Mouse (Mus musculus) stomach, embryonic 14.5 days (tissue): Measurements from ENCODE around the gene Rps18. TPM values are rescaled to one million over a fixed set of nuclear protein-coding genes. Genes with fewer than 3 reads are reported as not detected.
"Not testable (repeated sequence)": the region's sequence is repeated elsewhere in the genome, so short reads cannot be mapped to it uniquely, and the experiment has no call there.

Experiments
- ATAC-seq: fragments of 200-750 bp; cut with Nextera tagmentation; 2 replicates; pipeline ENCODE4 v1.8.0; 2017; ENCODE audit warnings: low read depth, moderate TSS enrichment; ENCODE audit not compliant: insufficient number of reproducible peaks, insufficient read depth, low FRiP score
- H3K27ac ChIP-seq: fragments of 300-500 bp; sonication (generic); 2 replicates; pipeline ENCODE4 v1.5.1; 2014; ENCODE audit warnings: mild to moderate bottlenecking, low read length, moderate library complexity, mixed read lengths
- H3K27me3 ChIP-seq: fragments of 300-500 bp; sonication (generic); 2 replicates; pipeline ENCODE4 v1.6.1; 2014; ENCODE audit warnings: low read length, control low read depth, mixed read lengths; ENCODE audit not compliant: control insufficient read depth, insufficient read depth
- H3K36me3 ChIP-seq: fragments of 300-500 bp; sonication (generic); 2 replicates; pipeline ENCODE4 v1.6.1; 2014; ENCODE audit warnings: mild to moderate bottlenecking, control low read depth, low read length, moderate library complexity, mixed read lengths; ENCODE audit not compliant: control insufficient read depth, insufficient read depth
- H3K4me1 ChIP-seq: fragments of 300-500 bp; sonication (generic); 2 replicates; pipeline ENCODE4 v1.6.1; 2014; ENCODE audit warnings: low read length, control low read depth, mixed read lengths; ENCODE audit not compliant: control insufficient read depth, insufficient read depth
- H3K4me2 ChIP-seq: fragments of 300-500 bp; sonication (generic); replicated peaks from 2 replicates; pipeline ENCODE4 v1.6.1; 2014; ENCODE audit warnings: low read depth, low read length, control low read depth
- H3K4me3 ChIP-seq: fragments of 300-500 bp; sonication (generic); 2 replicates; pipeline ENCODE4 v1.5.1; 2014; ENCODE audit warnings: low read depth, low read length, control low read depth
- H3K9ac ChIP-seq: fragments of 300-500 bp; sonication (generic); replicated peaks from 2 replicates; pipeline ENCODE4 v1.6.1; 2014; ENCODE audit warnings: low read depth, mild to moderate bottlenecking, control low read depth, low read length, moderate library complexity, mixed read lengths
- H3K9me3 ChIP-seq: fragments of 300-500 bp; sonication (generic); 2 replicates; pipeline ENCODE4 v1.6.1; 2016; ENCODE audit warnings: low read depth, low read length, control low read depth; ENCODE audit not compliant: control insufficient read depth
- WGBS: fragments of 180-500 bp; shearing (Covaris S2); extraction: QIAGEN DNeasy Blood & Tissue Kit; methylation state at CpG from one replicate; pipeline ENCODE4 v1.1.7; 2014; 5-methylcytosine and 5-hydroxymethylcytosine counted together
- polyA plus RNA-seq: library from polyadenylated mRNA; unstranded; fragments of >200 nt; fragmentation: Nextera tagmentation; extraction: Ambion mirVana; gene quantifications from 2 replicates; pipeline ENCODE4 v1.2.1, GENCODE M21; 2014

Rps18 gene
- polyA plus RNA-seq, 1 experiment from 2014 or later = 2,164 TPM

- H3K27ac ChIP-seq = no peak overlapping the region
- H3K9me3 ChIP-seq = no peaks in the 10 kb centered on the region
- 91% methylated on average over 8 of the region's 8 CpGs for WGBS
- no peaks in the 10 kb centered on the region for H3K36me3 ChIP-seq
- no peaks in the 10 kb centered on the region for H3K4me1 ChIP-seq
- H3K27me3 ChIP-seq = peaks cover 2% of the 10 kb centered on the region; the same call in 1 of the 2 replicates
- H3K4me2 ChIP-seq = no peak overlapping the region
- no peak for ATAC-seq
- H3K4me3 ChIP-seq = no peak overlapping the region
- H3K9ac ChIP-seq = no peak overlapping the region
Measured at GRCm38 (mm10) chr17:33994959-33995358, 39.2 kb upstream of the Rps18 start.

- no peak overlapping the region for H3K4me3 ChIP-seq
- H3K4me1 ChIP-seq = no peaks in the 10 kb centered on the region
- H3K27ac ChIP-seq = no peak overlapping the region
- whole genome bisulfite sequencing = 30% methylated on average over 10 of the region's 10 CpGs
- no peak for ATAC-seq
- no peaks in the 10 kb centered on the region for H3K9me3 ChIP-seq
- H3K36me3 ChIP-seq = no peaks in the 10 kb centered on the region
- no peaks in the 10 kb centered on the region for H3K27me3 ChIP-seq
- H3K4me2 ChIP-seq = no peak overlapping the region
- no peak overlapping the region for H3K9ac ChIP-seq
Measured at GRCm38 (mm10) chr17:33991788-33992664, 36.2 kb upstream of the Rps18 start.

- Histone ChIP-seq H3K27me3 (peaks cover 17% of the 10 kb centered on the region), H3K4me2 (0 out of 2 replicates have a peak overlapping the region, but pooled peaks have one; percentile 46)
- WGBS = 12% methylated on average over 8 of the region's 8 CpGs
- H3K36me3 ChIP-seq, H3K4me3 ChIP-seq, H3K9ac ChIP-seq, H3K4me1 ChIP-seq, H3K27ac ChIP-seq, ATAC-seq, H3K9me3 ChIP-seq: not testable (repeated sequence)
Measured at GRCm38 (mm10) chr17:33982136-33982535, 26.3 kb upstream of the Rps18 start.

GRCm38 (mm10) chr17:33981192-33981909 is 25.6 kb upstream of the Rps18 start:
- Histone ChIP-seq H3K27ac (peak overlapping the region; percentile 78), H3K4me3 (peak overlapping the region; percentile 37), H3K27me3 (peaks cover 17% of the 10 kb centered on the region), H3K4me2 (peak overlapping the region; percentile 46)
- H3K4me1 ChIP-seq, H3K9me3 ChIP-seq, H3K9ac ChIP-seq, H3K36me3 ChIP-seq: not testable (repeated sequence)
- WGBS = 1% methylated on average over 27 of the region's 27 CpGs
- peak; percentile 84 for ATAC-seq

GRCm38 (mm10) chr17:33980181-33981035 is 24.6 kb upstream of the Rps18 start:
- no peaks in the 10 kb centered on the region for H3K9me3 ChIP-seq
- H3K4me3 ChIP-seq = no peak overlapping the region
- H3K27me3 ChIP-seq = peaks cover 17% of the 10 kb centered on the region
- H3K4me1 ChIP-seq = peaks cover 4% of the 10 kb centered on the region; the same call in 1 of the 2 replicates
- no peak for ATAC-seq
- H3K27ac ChIP-seq = no peak overlapping the region
- no peaks in the 10 kb centered on the region for H3K36me3 ChIP-seq
- WGBS = 74% methylated on average over 19 of the region's 19 CpGs
- H3K9ac ChIP-seq = no peak overlapping the region
- no peak overlapping the region for H3K4me2 ChIP-seq

- 66% methylated on average over 6 of the region's 6 CpGs for WGBS
- H3K9ac ChIP-seq = no peak overlapping the region
- no peak overlapping the region for H3K4me2 ChIP-seq
- no peaks in the 10 kb centered on the region for H3K36me3 ChIP-seq
- H3K27ac ChIP-seq = no peak overlapping the region
- H3K9me3 ChIP-seq = no peaks in the 10 kb centered on the region
- ATAC-seq = no peak
- no peak overlapping the region for H3K4me3 ChIP-seq
- H3K27me3 ChIP-seq = peaks cover 17% of the 10 kb centered on the region
- H3K4me1 ChIP-seq = peaks cover 4% of the 10 kb centered on the region; the same call in 1 of the 2 replicates
Measured at GRCm38 (mm10) chr17:33979512-33980050, 23.8 kb upstream of the Rps18 start.

- H3K27ac ChIP-seq = no peak overlapping the region
- WGBS = under 1% methylated on average over 16 of the region's 17 CpGs
- H3K4me2 ChIP-seq = peak overlapping the region; percentile 59
- ATAC-seq = peak; percentile 75
- H3K4me3 ChIP-seq = peak overlapping the region; percentile 29
- no peaks in the 10 kb centered on the region for H3K9me3 ChIP-seq
- 0 out of 2 replicates have a peak overlapping the region, but pooled peaks have one; percentile 25 for H3K9ac ChIP-seq
- peaks cover 4% of the 10 kb centered on the region; the same call in 1 of the 2 replicates for H3K4me1 ChIP-seq
- H3K36me3 ChIP-seq = no peaks in the 10 kb centered on the region
- peaks cover 17% of the 10 kb centered on the region for H3K27me3 ChIP-seq
Measured at GRCm38 (mm10) chr17:33978631-33979031, 22.8 kb upstream of the Rps18 start.
